Mouse (Mus musculus): ENCODE results near the gene Epha6.
"Not testable (repeated sequence)": the region's sequence is repeated elsewhere in the genome, so short reads cannot be mapped to it uniquely, and the experiment has no call there.

Gene Epha6

GRCm38 (mm10) chr16:59969816-59970215 is 635.5 kb downstream of the Epha6 start:
- no peak for DNase-seq (ENCODE audit: low read depth, low spot score)

GRCm38 (mm10) chr16:59955731-59956130 is 649.6 kb downstream of the Epha6 start:
- no peak for DNase-seq (ENCODE audit: low read depth, low spot score)

- no peak for DNase-seq (ENCODE audit: low read depth, low spot score)
These were observed 681.6 kb downstream of the Epha6 start for GRCm38 (mm10) chr16:59923696-59924095.

- DNase-seq (ENCODE audit: low read depth, low spot score) = no peak
These were observed 725.3 kb downstream of the Epha6 start for GRCm38 (mm10) chr16:59880073-59880472.

- DNase-seq (ENCODE audit: low read depth, low spot score) = no peak
These were observed 733.5 kb downstream of the Epha6 start for GRCm38 (mm10) chr16:59871792-59872191.

GRCm38 (mm10) chr16:59854160-59854717 is 751.1 kb downstream of the Epha6 start:
- DNase-seq (ENCODE audit: low read depth, low spot score) = no peak

GRCm38 (mm10) chr16:59852689-59853088 is 752.6 kb downstream of the Epha6 start:
- peak; percentile 7 for DNase-seq (ENCODE audit: low read depth, low spot score)

GRCm38 (mm10) chr16:59846574-59846973 is 758.8 kb downstream of the Epha6 start:
- peak; percentile 51 for DNase-seq (ENCODE audit: low read depth, low spot score)

- DNase-seq (ENCODE audit: low read depth, low spot score) = no peak
These were observed 768.6 kb downstream of the Epha6 start for GRCm38 (mm10) chr16:59836778-59837177.

- DNase-seq (ENCODE audit: low read depth, low spot score) = no peak
These were observed 769.0 kb downstream of the Epha6 start for GRCm38 (mm10) chr16:59836304-59836703.

- DNase-seq (ENCODE audit: low read depth, low spot score) = no peak
These were observed 772.9 kb downstream of the Epha6 start for GRCm38 (mm10) chr16:59832468-59832867.

GRCm38 (mm10) chr16:59829655-59830054 is 775.7 kb downstream of the Epha6 start:
- no peak for DNase-seq (ENCODE audit: low read depth, low spot score)

GRCm38 (mm10) chr16:59799790-59800189 is 805.5 kb downstream of the Epha6 start:
- DNase-seq (ENCODE audit: low read depth, low spot score) = not testable (repeated sequence)

GRCm38 (mm10) chr16:59772297-59772696 is 833.0 kb downstream of the Epha6 start:
- no peak for DNase-seq (ENCODE audit: low read depth, low spot score)

GRCm38 (mm10) chr16:59770421-59770820 is 834.9 kb downstream of the Epha6 start:
- no peak for DNase-seq (ENCODE audit: low read depth, low spot score)

- DNase-seq (ENCODE audit: low read depth, low spot score) = no peak
These were observed 835.4 kb downstream of the Epha6 start for GRCm38 (mm10) chr16:59769936-59770335.

GRCm38 (mm10) chr16:59760875-59761274 is 844.5 kb downstream of the Epha6 start:
- DNase-seq (ENCODE audit: low read depth, low spot score) = no peak

- no peak for DNase-seq (ENCODE audit: low read depth, low spot score)
These were observed 854.4 kb downstream of the Epha6 start for GRCm38 (mm10) chr16:59750905-59751304.

GRCm38 (mm10) chr16:59743669-59744068 is 861.7 kb downstream of the Epha6 start:
- DNase-seq (ENCODE audit: low read depth, low spot score) = no peak

- DNase-seq (ENCODE audit: low read depth, low spot score) = peak; percentile 20
These were observed 889.8 kb downstream of the Epha6 start for GRCm38 (mm10) chr16:59715524-59715923.

GRCm38 (mm10) chr16:59693230-59693629 is 912.1 kb downstream of the Epha6 start:
- DNase-seq (ENCODE audit: low read depth, low spot score) = no peak

- no peak for DNase-seq (ENCODE audit: low read depth, low spot score)
These were observed 916.2 kb downstream of the Epha6 start for GRCm38 (mm10) chr16:59689120-59689519.

GRCm38 (mm10) chr16:59685135-59685534 is 920.2 kb downstream of the Epha6 start:
- no peak for DNase-seq (ENCODE audit: low read depth, low spot score)

GRCm38 (mm10) chr16:59683434-59683833 is 921.9 kb downstream of the Epha6 start:
- DNase-seq (ENCODE audit: low read depth, low spot score) = peak; percentile 84
